Comparison of ENCODE assay signal across 8 mouse cellular contexts in genomic region chr1:181151541-181151940, GRCm38 (mm10). TPM values are rescaled to one million over a fixed set of nuclear protein-coding genes. Genes with fewer than 3 reads are reported as not detected.
DNase-seq lines count a peak whose midpoint lies in the region; ATAC-seq lines count a peak whose summit lies in the region.

No protein-coding gene starts in this region.

- ATAC-seq in heart, embryonic 15.5 days (replicated peaks; ENCODE audit: insufficient number of reproducible peaks, insufficient read depth, low FRiP score, low read depth): no peak
- no peak for ATAC-seq in hindbrain, embryonic 11.5 days (ENCODE audit: low FRiP score)
- ATAC-seq in midbrain, embryonic 13.5 days: no peak; the same call in 1 of the 2 replicates

- H3K4me3 ChIP-seq in heart, embryonic 15.5 days: peak overlapping the region; percentile 95
- peak overlapping the region; percentile 80 for H3K4me3 ChIP-seq in hindbrain, embryonic 11.5 days (ENCODE audit: low read depth, low read length)
- H3K4me3 ChIP-seq in midbrain, embryonic 13.5 days (replicated peaks): peak overlapping the region; percentile 76

- peaks cover 14% of the 10 kb centered on the region for H3K4me1 ChIP-seq in heart, embryonic 15.5 days (replicated peaks)
- 0 out of 2 replicates have a peak, but pooled peaks cover 3% of the 10 kb centered on the region for H3K4me1 ChIP-seq in hindbrain, embryonic 11.5 days (replicated peaks; ENCODE audit: control insufficient read depth, insufficient read depth, low read length)
- H3K4me1 ChIP-seq in midbrain, embryonic 13.5 days (replicated peaks): peaks cover 29% of the 10 kb centered on the region

- DNase-seq in heart, adult 8-10 months (ENCODE audit: low spot score): no peak
- DNase-seq in MN1 (ENCODE audit: low spot score): peak; percentile 52
- no peak for DNase-seq in hindbrain, embryonic 11.5 days (ENCODE audit: low spot score)
- DNase-seq in thymus, postnatal 10 days (ENCODE audit: low spot score in 2 of 2): no peak
- no peak for DNase-seq in gastrocnemius, postnatal 36 days
- no peak for DNase-seq in adrenal gland, adult 18-20 months (ENCODE audit: low spot score in 2 of 2)

- H3K27ac ChIP-seq in heart, embryonic 15.5 days: peak overlapping the region; percentile 89; the same call in 1 of the 2 replicates
- peak overlapping the region; percentile 78; the same call in 1 of the 2 replicates for H3K27ac ChIP-seq in hindbrain, embryonic 11.5 days (ENCODE audit: low read depth, low read length)
- peak overlapping the region; percentile 91; the same call in 1 of the 2 replicates for H3K27ac ChIP-seq in midbrain, embryonic 13.5 days

- peak overlapping the region; percentile 69 for H3K4me2 ChIP-seq in heart, embryonic 15.5 days
- peak overlapping the region; percentile 71 for H3K4me2 ChIP-seq in hindbrain, embryonic 11.5 days (replicated peaks; ENCODE audit: low read depth, low read length)
- peak overlapping the region; percentile 74 for H3K4me2 ChIP-seq in midbrain, embryonic 13.5 days (replicated peaks)

- H3K27me3 ChIP-seq in heart, embryonic 15.5 days: no peaks in the 10 kb centered on the region
- H3K27me3 ChIP-seq in hindbrain, embryonic 11.5 days (ENCODE audit: control insufficient read depth, insufficient read depth, low read length): no peaks in the 10 kb centered on the region
- no peaks in the 10 kb centered on the region for H3K27me3 ChIP-seq in midbrain, embryonic 13.5 days

- no peaks in the 10 kb centered on the region for H3K9me3 ChIP-seq in heart, embryonic 15.5 days (replicated peaks)
- H3K9me3 ChIP-seq in hindbrain, embryonic 11.5 days (ENCODE audit: control insufficient read depth, low read length): no peaks in the 10 kb centered on the region
- H3K9me3 ChIP-seq in midbrain, embryonic 13.5 days: no peaks in the 10 kb centered on the region

- H3K36me3 ChIP-seq in heart, embryonic 15.5 days: peaks cover 6% of the 10 kb centered on the region; the same call in 1 of the 2 replicates
- no peaks in the 10 kb centered on the region for H3K36me3 ChIP-seq in hindbrain, embryonic 11.5 days (ENCODE audit: control insufficient read depth, insufficient read depth, low read length)
- peaks cover 24% of the 10 kb centered on the region for H3K36me3 ChIP-seq in midbrain, embryonic 13.5 days

- WGBS in heart, embryonic 15.5 days: 32% methylated on average over 5 of the region's 5 CpGs
- WGBS in hindbrain, embryonic 11.5 days: 46% methylated on average over 5 of the region's 5 CpGs
- WGBS in midbrain, embryonic 13.5 days: 43% methylated on average over 5 of the region's 5 CpGs

- intact Hi-C loops in gastrocnemius, postnatal 36 days (cut with DNase I): no loop called here

- peak overlapping the region; percentile 89 for H3K9ac ChIP-seq in heart, embryonic 15.5 days
- H3K9ac ChIP-seq in hindbrain, embryonic 11.5 days (ENCODE audit: low read depth, low read length): peak overlapping the region; percentile 88
- peak overlapping the region; percentile 89 for H3K9ac ChIP-seq in midbrain, embryonic 13.5 days (replicated peaks)

RNA-seq across cellular contexts. Expression of gene Cnih4, which starts 7.0 kb away (rescaled TPM):
- 128 and 135 TPM in 2 replicates for polyA plus RNA-seq in heart, embryonic 15.5 days (2015; fragmentation: Nextera tagmentation; extraction: Ambion mirVana)
- total RNA-seq in heart, adult 8-10 months (2022): 10 to 100 TPM; 46.6 to 52.1 (median 48.9) TPM
- 87.9 and 91.1 TPM in 2 replicates for polyA plus RNA-seq in hindbrain, embryonic 11.5 days (2014; fragmentation: Nextera tagmentation; extraction: Ambion mirVana)
- 77.6 and 78.5 TPM in 2 replicates for polyA plus RNA-seq in midbrain, embryonic 13.5 days (2015; fragmentation: Nextera tagmentation; extraction: Ambion mirVana)
- 10 to 100 TPM; 32.2 to 32.7 TPM for total RNA-seq in gastrocnemius, postnatal 36 days (2021)
- 10 to 100 TPM; 48.2 to 57.8 TPM for total RNA-seq in adrenal gland, adult 18-20 months (2021)

RNA-seq across cellular contexts. Expression of gene Nvl, which starts 7.5 kb away (rescaled TPM):
- 15.5 and 17.7 TPM in 2 replicates for polyA plus RNA-seq in heart, embryonic 15.5 days (2015; fragmentation: Nextera tagmentation; extraction: Ambion mirVana)
- 1 to 10 TPM; 6.9 to 8.0 (median 7.2) TPM for total RNA-seq in heart, adult 8-10 months (2022)
- polyA plus RNA-seq in hindbrain, embryonic 11.5 days (2014; fragmentation: Nextera tagmentation; extraction: Ambion mirVana): 37.9 and 38.5 TPM in 2 replicates
- polyA plus RNA-seq in midbrain, embryonic 13.5 days (2015; fragmentation: Nextera tagmentation; extraction: Ambion mirVana): 42.3 and 45.8 TPM in 2 replicates
- total RNA-seq in gastrocnemius, postnatal 36 days (2021): 1 to 10 TPM; 7.3 to 7.8 TPM
- 10 to 100 TPM; 17.4 to 19.2 TPM for total RNA-seq in adrenal gland, adult 18-20 months (2021)
